Mouse (Mus musculus) kidney, embryonic 14.5 days (tissue): ENCODE data around the gene Carmil3. TPM values are rescaled to one million over a fixed set of nuclear protein-coding genes. Genes with fewer than 3 reads are reported as not detected.

Experiments used
- ATAC-seq: fragments of 200-750 bp; cut with Nextera tagmentation; 2 replicates; pipeline ENCODE4 v1.8.0; 2017; ENCODE audit warnings: moderate number of reproducible peaks, mild to moderate bottlenecking, moderate TSS enrichment, moderate library complexity; ENCODE audit not compliant: low FRiP score, low TSS enrichment
- H3K27ac ChIP-seq: fragments of 300-500 bp; sonication (generic); 2 replicates; pipeline ENCODE4 v1.5.1; 2014; ENCODE audit warnings: low read depth, mild to moderate bottlenecking, low read length, moderate library complexity, mixed read lengths
- H3K27me3 ChIP-seq: fragments of 300-500 bp; sonication (generic); 2 replicates; pipeline ENCODE4 v1.6.1; 2014; ENCODE audit warnings: mild to moderate bottlenecking, low read length; ENCODE audit not compliant: control insufficient read depth, insufficient read depth
- H3K36me3 ChIP-seq: fragments of 300-500 bp; sonication (generic); 2 replicates; pipeline ENCODE4 v1.6.1; 2014; ENCODE audit warnings: low read length, mixed read lengths; ENCODE audit not compliant: control insufficient read depth, insufficient read depth
- H3K4me1 ChIP-seq: fragments of 300-500 bp; sonication (generic); 2 replicates; pipeline ENCODE4 v1.6.1; 2014; ENCODE audit warnings: low read length, mixed read lengths; ENCODE audit not compliant: control insufficient read depth, insufficient read depth
- H3K4me2 ChIP-seq: fragments of 300-500 bp; sonication (generic); replicated peaks from 2 replicates; pipeline ENCODE4 v1.6.1; 2014; ENCODE audit warnings: low read depth, mild to moderate bottlenecking, low read length
- H3K4me3 ChIP-seq: fragments of 300-500 bp; sonication (generic); 2 replicates; pipeline ENCODE4 v1.5.1; 2014; ENCODE audit warnings: mild to moderate bottlenecking, low read length
- H3K9ac ChIP-seq: fragments of 300-500 bp; sonication (generic); 2 replicates; pipeline ENCODE4 v1.6.1; 2014; ENCODE audit warnings: low read depth, mild to moderate bottlenecking, low read length, moderate library complexity
- H3K9me3 ChIP-seq: fragments of 300-500 bp; sonication (generic); 2 replicates; pipeline ENCODE4 v1.6.1; 2016; ENCODE audit warnings: low read length; ENCODE audit not compliant: control insufficient read depth
- WGBS: fragments of 180-500 bp; shearing (Covaris S2); extraction: QIAGEN DNeasy Blood & Tissue Kit; methylation state at CpG from one replicate; pipeline ENCODE4 v1.1.7; 2014; 5-methylcytosine and 5-hydroxymethylcytosine counted together
- polyA plus RNA-seq: library from polyadenylated mRNA; unstranded; fragments of >200 nt; fragmentation: Nextera tagmentation; extraction: Ambion mirVana; gene quantifications from 2 replicates; pipeline ENCODE4 v1.2.1, GENCODE M21; 2014

Carmil3 gene
- polyA plus RNA-seq, 1 experiment from 2014 or later: 3.8 TPM

- WGBS: 96% methylated on average over 12 of the region's 12 CpGs
- no peak overlapping the region for H3K4me2 ChIP-seq
- no peaks in the 10 kb centered on the region for H3K27me3 ChIP-seq
- H3K9me3 ChIP-seq: no peaks in the 10 kb centered on the region
- no peak overlapping the region for H3K9ac ChIP-seq
- ATAC-seq: no peak
- H3K36me3 ChIP-seq: peaks cover 48% of the 10 kb centered on the region
- H3K4me1 ChIP-seq: peaks cover 11% of the 10 kb centered on the region
- no peak overlapping the region for H3K27ac ChIP-seq
- H3K4me3 ChIP-seq: no peak overlapping the region
Observed at GRCm38 (mm10) chr14:55542268-55542667, 51.8 kb downstream of the Carmil3 start.

DNA sequence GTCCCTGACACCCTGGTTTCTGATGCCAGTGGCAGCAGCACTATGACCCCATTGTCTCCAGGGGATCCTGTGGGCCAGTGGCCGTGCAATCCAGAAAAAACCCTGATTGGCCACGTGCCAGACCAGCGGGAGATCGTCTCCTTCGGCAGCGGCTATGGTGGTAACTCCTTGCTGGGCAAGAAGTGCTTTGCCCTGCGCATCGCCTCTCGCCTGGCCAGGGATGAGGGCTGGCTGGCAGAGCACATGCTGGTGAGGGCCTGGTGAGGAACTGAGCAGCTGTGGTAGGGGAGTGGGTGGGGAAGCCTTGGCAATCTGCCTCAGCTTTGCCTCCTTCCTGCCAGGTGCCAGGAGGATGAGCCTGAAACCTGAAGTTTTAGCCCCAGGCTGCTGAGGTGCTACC, 53.9 kb downstream of the Carmil3 start:
- Histone ChIP-seq H3K4me1 (peaks cover 11% of the 10 kb centered on the region), H3K27ac (no peak overlapping the region), H3K9me3 (no peaks in the 10 kb centered on the region), H3K9ac (no peak overlapping the region), H3K4me2 (no peak overlapping the region), H3K4me3 (no peak overlapping the region), H3K36me3 (peaks cover 68% of the 10 kb centered on the region), H3K27me3 (no peaks in the 10 kb centered on the region)
- 87% methylated on average over 9 of the region's 9 CpGs for WGBS
- no peak for ATAC-seq

DNA sequence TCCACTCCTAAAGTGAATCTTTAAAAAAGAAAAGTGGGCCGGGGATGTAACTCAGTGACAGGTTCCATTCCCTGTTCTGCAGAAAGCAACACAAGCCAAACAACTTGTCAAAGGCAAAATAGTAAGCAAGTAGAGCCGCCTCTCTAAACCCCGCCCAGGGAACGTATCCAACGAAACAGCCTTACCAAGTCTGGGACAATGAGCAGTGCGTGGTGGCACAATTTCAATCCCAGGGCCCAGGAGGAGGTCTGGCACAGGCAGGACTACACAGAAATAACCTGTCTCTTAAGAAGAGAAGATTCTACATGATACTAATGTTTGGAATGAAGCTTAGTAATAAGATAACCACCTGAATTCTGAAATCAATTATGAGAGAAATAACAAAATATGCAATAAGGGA, 59.7 kb downstream of the Carmil3 start:
- Histone ChIP-seq H3K27ac (no peak overlapping the region), H3K9ac (no peak overlapping the region)
- 89% methylated on average over 6 of the region's 6 CpGs for WGBS

GRCm38 (mm10) chr14:55551347-55551746, 60.9 kb downstream of the Carmil3 start:
- Histone ChIP-seq H3K36me3 (peaks cover 40% of the 10 kb centered on the region), H3K27ac (no peak overlapping the region), H3K9me3 (no peaks in the 10 kb centered on the region), H3K4me3 (no peak overlapping the region), H3K4me1 (no peaks in the 10 kb centered on the region), H3K27me3 (no peaks in the 10 kb centered on the region), H3K4me2 (no peak overlapping the region), H3K9ac (no peak overlapping the region)
- 64% methylated on average over 5 of the region's 5 CpGs for WGBS
- ATAC-seq: no peak

More for the DNA sequence above, 59.7 kb downstream of the Carmil3 start:
- Histone ChIP-seq H3K9me3 (no peaks in the 10 kb centered on the region), H3K4me3 (no peak overlapping the region), H3K36me3 (peaks cover 52% of the 10 kb centered on the region), H3K4me2 (no peak overlapping the region), H3K4me1 (no peaks in the 10 kb centered on the region), H3K27me3 (no peaks in the 10 kb centered on the region)
- ATAC-seq: no peak

- no peak overlapping the region for H3K4me2 ChIP-seq
- H3K27ac ChIP-seq: no peak overlapping the region
- no peaks in the 10 kb centered on the region for H3K27me3 ChIP-seq
- peaks cover 35% of the 10 kb centered on the region for H3K36me3 ChIP-seq
- WGBS: 92% methylated on average over 8 of the region's 8 CpGs
- H3K9me3 ChIP-seq: no peaks in the 10 kb centered on the region
- no peak overlapping the region for H3K9ac ChIP-seq
- no peak for ATAC-seq
- no peaks in the 10 kb centered on the region for H3K4me1 ChIP-seq
- no peak overlapping the region for H3K4me3 ChIP-seq
Observed at GRCm38 (mm10) chr14:55551794-55552193, 61.3 kb downstream of the Carmil3 start.

DNA sequence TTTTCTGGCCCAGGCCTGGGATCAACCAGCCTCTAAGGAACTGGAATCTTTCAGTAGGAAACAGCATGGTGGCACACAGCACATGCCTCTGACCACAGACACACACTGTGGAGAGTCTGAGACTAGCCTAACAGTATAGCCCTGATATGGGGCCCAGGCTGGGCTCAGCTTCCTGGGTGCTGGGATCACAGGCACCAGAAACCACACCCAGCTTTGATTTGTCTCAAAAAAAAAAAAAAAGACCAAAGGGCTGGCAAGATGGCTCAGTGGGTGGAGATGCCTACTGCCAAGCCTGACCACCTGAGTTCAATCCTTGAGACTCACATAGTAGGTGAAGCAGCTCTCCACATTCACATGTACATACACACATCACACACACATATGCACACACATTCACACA, 64.2 kb downstream of the Carmil3 start:
- H3K27ac ChIP-seq: no peak overlapping the region
- H3K36me3 ChIP-seq: peaks cover 7% of the 10 kb centered on the region
- no peaks in the 10 kb centered on the region for H3K27me3 ChIP-seq
- no peaks in the 10 kb centered on the region; the same call in 1 of the 2 replicates for H3K4me1 ChIP-seq
- ATAC-seq: no peak
- no peak overlapping the region for H3K9ac ChIP-seq
- no peak overlapping the region for H3K4me2 ChIP-seq
- H3K9me3 ChIP-seq: no peaks in the 10 kb centered on the region
- no peak overlapping the region for H3K4me3 ChIP-seq

- Histone ChIP-seq H3K9me3 (no peaks in the 10 kb centered on the region), H3K4me2 (no peak overlapping the region), H3K27me3 (no peaks in the 10 kb centered on the region), H3K27ac (no peak overlapping the region), H3K9ac (no peak overlapping the region), H3K4me3 (no peak overlapping the region), H3K4me1 (no peaks in the 10 kb centered on the region; the same call in 1 of the 2 replicates), H3K36me3 (no peaks in the 10 kb centered on the region)
- ATAC-seq: no peak
- 89% methylated on average over 3 of the region's 3 CpGs for WGBS
Observed at GRCm38 (mm10) chr14:55555788-55556187, 65.3 kb downstream of the Carmil3 start.

DNA sequence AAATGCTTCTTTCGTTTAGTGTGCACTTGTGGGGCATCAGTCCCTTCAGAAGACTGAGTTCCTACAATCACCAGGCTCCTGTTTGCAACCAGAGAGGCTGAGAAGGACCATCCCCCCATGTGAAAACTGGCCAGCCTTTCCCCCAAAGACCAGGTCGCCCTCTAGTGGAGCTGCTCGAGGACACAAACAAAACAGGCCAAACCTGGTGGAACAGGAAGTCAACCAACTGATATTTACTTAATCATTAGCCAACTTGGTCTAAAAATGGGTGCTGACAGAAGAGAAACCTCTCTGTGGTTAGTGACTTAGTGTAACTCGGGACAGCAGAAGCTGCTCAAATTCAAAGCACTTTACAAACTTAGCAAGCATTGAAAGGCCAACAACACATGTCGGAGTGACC, 66.6 kb downstream of the Carmil3 start:
- Histone ChIP-seq H3K4me2 (no peak overlapping the region; the same call in 1 of the 2 replicates), H3K9me3 (no peaks in the 10 kb centered on the region), H3K4me1 (peaks cover 5% of the 10 kb centered on the region; the same call in 1 of the 2 replicates), H3K27ac (peak overlapping the region; percentile 66; the same call in 1 of the 2 replicates), H3K4me3 (no peak overlapping the region), H3K27me3 (no peaks in the 10 kb centered on the region), H3K9ac (no peak overlapping the region), H3K36me3 (no peaks in the 10 kb centered on the region)
- ATAC-seq: no peak
- WGBS: 25% methylated on average over 5 of the region's 5 CpGs

- no peaks in the 10 kb centered on the region; the same call in 1 of the 2 replicates for H3K36me3 ChIP-seq
- H3K4me3 ChIP-seq: no peak overlapping the region
- no peak overlapping the region; the same call in 1 of the 2 replicates for H3K9ac ChIP-seq
- no peak for ATAC-seq
- H3K4me1 ChIP-seq: peaks cover 6% of the 10 kb centered on the region; the same call in 1 of the 2 replicates
- H3K27ac ChIP-seq: peak overlapping the region; percentile 66; the same call in 1 of the 2 replicates
- H3K27me3 ChIP-seq: no peaks in the 10 kb centered on the region
- H3K4me2 ChIP-seq: no peak overlapping the region
- H3K9me3 ChIP-seq: no peaks in the 10 kb centered on the region
- WGBS: 88% methylated on average over 3 of the region's 3 CpGs
Observed at GRCm38 (mm10) chr14:55557587-55557986, 67.1 kb downstream of the Carmil3 start.
